Mouse (Mus musculus): ENCODE measurements around the gene Bcl2a1c.
"Not testable (repeated sequence)": the region's sequence is repeated elsewhere in the genome, so short reads cannot be mapped to it uniquely, and the experiment has no call there.

Gene Bcl2a1c

GRCm38 (mm10) chr9:114329855-114330254 is at the start of gene Bcl2a1c:
Bcl2a1c (plus strand) TSS chr9:114330135.
- DNase-seq (ENCODE audit: extremely low read depth, low read depth): not testable (repeated sequence)

DNA sequence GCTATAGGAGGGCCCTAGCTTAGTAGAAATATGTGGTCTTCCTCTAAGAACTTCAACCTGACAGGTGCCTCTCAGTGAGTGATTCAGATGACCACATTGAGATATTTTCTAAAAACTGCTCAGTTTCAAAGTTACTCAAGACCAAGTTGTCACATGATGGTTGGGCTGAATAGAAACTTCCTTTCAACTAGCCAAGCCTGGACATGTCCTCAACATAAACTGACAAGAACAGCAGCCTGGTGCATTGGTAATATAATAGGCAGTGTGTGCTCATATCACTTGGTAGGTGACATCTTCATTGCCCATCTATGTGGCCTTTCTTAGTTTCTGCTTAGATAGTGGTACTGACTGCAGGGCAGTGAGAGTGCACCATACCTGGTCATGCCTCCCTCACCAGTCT is 24.0 kb upstream of the Bcl2a1c start:
- DNase-seq (ENCODE audit: extremely low read depth, low read depth): not testable (repeated sequence)

GRCm38 (mm10) chr9:114311752-114312151 is 18.2 kb upstream of the Bcl2a1c start:
- DNase-seq (ENCODE audit: extremely low read depth, low read depth): not testable (repeated sequence)

DNA sequence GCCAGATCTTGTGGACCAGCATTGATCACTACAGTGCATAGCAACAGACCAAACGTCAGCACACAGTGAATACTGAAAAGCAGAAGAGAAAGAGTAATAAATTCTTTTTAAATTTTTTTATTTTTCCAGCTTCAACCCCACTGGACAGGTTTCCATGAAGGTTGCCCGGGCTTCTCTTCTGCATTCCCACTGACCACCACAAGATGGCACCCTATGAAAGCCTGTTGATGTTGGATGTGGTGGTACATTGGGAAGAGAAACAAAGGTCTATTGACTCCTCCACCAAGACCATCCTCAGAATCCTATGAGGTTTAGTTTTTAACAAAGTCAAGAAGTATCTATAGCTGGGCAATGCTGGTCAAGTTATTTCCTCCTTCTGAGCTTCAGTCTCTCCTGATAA is 11.9 kb upstream of the Bcl2a1c start:
- DNase-seq (ENCODE audit: extremely low read depth, low read depth): peak; percentile 14

GRCm38 (mm10) chr9:114326011-114326748 is 3.8 kb upstream of the Bcl2a1c start:
- DNase-seq (ENCODE audit: extremely low read depth, low read depth): no peak

DNA sequence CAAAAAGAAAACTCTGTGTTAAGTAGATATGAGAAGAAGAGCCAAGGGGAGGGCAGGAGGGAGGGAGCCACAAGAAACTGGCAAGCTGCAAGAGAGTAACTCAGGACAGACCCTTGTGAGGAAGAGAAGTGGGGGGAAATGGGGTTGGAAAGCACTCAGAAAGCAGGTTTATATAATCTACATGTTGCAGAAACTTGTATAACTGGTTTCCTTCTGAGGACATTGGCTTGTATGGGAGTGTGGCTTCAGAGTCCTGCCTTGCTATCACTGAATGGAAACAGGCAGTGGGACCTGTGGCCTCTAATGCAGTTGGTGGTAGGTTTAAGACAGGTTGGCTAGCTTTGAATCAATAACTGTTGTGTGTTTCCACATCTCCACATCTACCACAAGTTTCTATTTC is 1.6 kb upstream of the Bcl2a1c start:
- not testable (repeated sequence) for DNase-seq (ENCODE audit: extremely low read depth, low read depth)

- DNase-seq (ENCODE audit: extremely low read depth, low read depth): peak; percentile 78
These were observed 38.0 kb downstream of the Bcl2a1c start for GRCm38 (mm10) chr9:114367783-114368470.

DNA sequence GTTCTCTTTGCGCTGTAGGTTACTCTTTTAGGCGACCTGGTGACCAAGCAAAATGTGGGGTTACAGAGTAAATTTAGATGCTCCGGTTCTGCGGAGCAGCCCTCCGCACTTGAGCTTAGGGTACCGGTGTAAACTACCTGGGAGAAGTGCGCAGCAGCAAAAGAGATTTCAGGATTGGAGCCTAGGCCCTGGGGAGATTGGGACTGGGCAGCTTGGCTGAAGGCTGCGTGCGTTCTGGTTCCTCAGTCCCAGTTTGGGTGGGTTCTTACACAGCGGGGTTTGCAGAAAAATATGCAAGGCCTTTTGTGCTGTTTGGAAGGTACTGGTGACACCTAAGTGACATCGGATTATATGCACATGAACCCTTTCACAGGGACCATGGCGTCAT is 38.5 kb downstream of the Bcl2a1c start:
- peak; percentile 25 for DNase-seq (ENCODE audit: extremely low read depth, low read depth)

DNA sequence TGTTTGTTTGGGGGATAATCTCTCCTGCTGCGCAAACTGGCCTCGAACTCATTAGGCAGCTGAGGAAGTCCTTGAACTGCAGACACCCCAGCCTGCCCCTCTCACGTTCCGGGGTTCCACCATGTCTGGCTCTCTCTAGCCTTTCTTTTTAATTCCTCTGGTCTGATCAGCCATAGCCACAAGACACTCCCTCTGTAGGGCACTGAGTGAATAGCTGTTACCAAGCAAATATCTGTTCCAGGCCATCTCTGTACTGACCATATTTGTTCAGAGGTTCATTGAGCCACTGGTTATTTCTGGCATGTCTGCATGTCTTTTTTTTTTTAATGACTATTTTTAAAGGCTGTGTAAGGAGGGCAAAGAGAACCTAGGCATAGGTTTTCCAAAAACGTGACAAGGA is 39.5 kb downstream of the Bcl2a1c start:
- peak; percentile 21 for DNase-seq (ENCODE audit: extremely low read depth, low read depth)

- DNase-seq (ENCODE audit: extremely low read depth, low read depth): not testable (repeated sequence)
These were observed 41.8 kb downstream of the Bcl2a1c start for GRCm38 (mm10) chr9:114371717-114372116.

DNA sequence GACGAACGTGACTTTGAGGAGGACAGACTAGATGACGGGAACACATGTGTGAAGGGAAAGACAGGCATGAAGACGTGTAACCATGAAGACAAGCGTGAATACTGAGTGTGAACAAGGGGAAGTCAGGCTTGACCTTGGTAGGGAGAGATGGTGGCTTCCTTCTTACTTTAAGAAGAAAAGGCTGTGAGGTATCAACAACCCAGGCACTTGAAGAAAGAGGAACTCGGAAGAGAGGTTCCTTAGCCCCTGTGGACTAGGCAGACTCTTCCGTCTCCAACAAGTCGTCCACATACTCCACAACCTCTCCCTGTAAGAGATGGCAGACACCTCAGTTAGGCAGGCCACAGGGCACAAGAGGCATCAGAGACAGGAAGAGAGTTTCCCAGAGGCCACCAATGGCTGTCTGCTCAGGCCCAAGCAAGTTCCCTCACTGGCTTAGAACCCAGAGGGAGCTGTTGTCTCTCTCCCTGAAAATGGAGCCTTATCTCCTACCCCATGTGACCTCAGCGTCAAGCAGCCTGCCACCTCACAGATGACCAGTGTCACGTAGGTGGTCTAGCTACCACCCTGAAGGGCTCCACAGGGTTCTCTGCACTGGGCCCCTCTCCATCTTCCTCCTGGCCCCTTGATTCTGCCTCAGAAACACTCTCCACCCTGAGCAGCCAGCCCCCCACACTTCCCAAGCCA is 45.5 kb downstream of the Bcl2a1c start:
- DNase-seq (ENCODE audit: extremely low read depth, low read depth): peak; percentile 64

- DNase-seq (ENCODE audit: extremely low read depth, low read depth): peak; percentile 41
These were observed 47.2 kb downstream of the Bcl2a1c start for GRCm38 (mm10) chr9:114377168-114377567.

- no peak for DNase-seq (ENCODE audit: extremely low read depth, low read depth)
These were observed 49.9 kb downstream of the Bcl2a1c start for GRCm38 (mm10) chr9:114379871-114380270.
